Mouse (Mus musculus): ENCODE data around the gene Ms4a4a.
"Not testable (repeated sequence)": the region's sequence is repeated elsewhere in the genome, so short reads cannot be mapped to it uniquely, and the experiment has no call there.

Ms4a4a gene

GRCm38 (mm10) chr19:11375273-11375672, at the start of gene Ms4a4a:
TSS of gene Ms4a4a (plus strand) at chr19:11375523.
- no peak for DNase-seq (ENCODE audit: low spot score in 2 of 2)

GRCm38 (mm10) chr19:11335932-11336331, 39.4 kb upstream of the Ms4a4a start, which contains the start of gene Ms4a7:
TSS of gene Ms4a7 (minus strand) at chr19:11336146.
- peak; percentile 41 to 48 for DNase-seq (ENCODE audit: low spot score in 2 of 2)

DNA sequence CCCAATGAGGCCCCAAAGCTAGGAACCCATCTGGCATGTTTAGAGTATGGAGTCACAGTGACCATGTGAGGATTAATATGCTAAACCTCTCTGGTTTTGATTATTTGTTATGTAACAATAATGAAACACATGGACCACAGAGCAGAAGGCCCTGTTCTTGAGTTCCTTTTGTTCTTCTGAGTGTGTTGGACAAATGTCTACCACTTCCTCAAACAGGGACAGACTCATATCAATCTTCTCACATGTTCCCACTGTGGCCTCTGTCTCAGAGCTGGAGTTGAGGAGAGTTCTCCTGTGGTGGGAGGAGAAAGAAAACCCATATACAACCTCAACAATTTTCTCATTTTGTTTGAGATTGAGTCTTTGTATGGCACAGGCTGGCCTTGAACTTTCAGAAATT, 32.2 kb upstream of the Ms4a4a start:
- no peak for DNase-seq (ENCODE audit: low spot score in 2 of 2)

GRCm38 (mm10) chr19:11343992-11344391, 31.3 kb upstream of the Ms4a4a start:
- no peak for DNase-seq (ENCODE audit: low spot score in 2 of 2)

- DNase-seq (ENCODE audit: low spot score in 2 of 2): peak in 1 of 2 experiments; percentile 15
These were observed 25.4 kb upstream of the Ms4a4a start for GRCm38 (mm10) chr19:11349698-11350481.

DNA sequence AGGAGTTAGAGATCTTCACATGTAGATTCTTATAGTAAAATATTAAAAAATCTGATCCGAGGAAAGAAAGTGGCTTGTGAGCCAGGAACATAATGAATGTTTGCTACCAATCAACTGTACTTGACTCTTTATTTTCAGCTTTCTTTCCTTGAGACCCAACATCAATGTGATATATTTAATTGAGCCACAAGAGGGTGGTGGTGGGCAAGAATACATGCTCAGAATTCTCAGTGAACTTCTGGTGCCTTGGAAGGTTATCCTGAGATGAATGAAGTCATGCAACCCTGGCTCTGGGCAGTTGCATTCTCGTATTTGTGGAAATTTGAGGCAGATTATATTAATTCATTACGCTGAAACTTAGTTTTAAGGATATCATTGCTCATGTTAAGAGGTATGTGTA, 23.4 kb upstream of the Ms4a4a start:
- DNase-seq (ENCODE audit: low spot score in 2 of 2): peak in 1 of 2 experiments; percentile 41

DNA sequence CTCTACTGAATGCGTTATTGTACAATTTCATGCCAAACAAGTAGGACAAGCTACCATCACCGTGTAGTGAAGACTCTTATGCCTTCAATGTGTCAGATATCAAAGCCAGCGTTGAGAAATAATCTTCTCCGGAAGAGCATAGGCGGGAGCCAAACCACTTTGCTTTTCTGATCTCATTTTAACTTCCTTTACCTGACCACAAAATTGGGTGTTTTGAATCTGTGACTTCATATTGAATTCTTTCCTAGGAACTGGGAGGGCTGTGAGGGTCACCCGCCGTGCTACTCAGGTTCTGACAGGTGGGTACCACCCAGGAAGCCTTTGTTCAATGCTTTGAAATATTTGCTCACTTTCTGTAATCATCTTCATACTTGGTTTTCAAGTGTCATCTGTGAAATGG, 19.6 kb upstream of the Ms4a4a start:
- DNase-seq (ENCODE audit: low spot score in 2 of 2): peak; percentile 56 to 64

DNA sequence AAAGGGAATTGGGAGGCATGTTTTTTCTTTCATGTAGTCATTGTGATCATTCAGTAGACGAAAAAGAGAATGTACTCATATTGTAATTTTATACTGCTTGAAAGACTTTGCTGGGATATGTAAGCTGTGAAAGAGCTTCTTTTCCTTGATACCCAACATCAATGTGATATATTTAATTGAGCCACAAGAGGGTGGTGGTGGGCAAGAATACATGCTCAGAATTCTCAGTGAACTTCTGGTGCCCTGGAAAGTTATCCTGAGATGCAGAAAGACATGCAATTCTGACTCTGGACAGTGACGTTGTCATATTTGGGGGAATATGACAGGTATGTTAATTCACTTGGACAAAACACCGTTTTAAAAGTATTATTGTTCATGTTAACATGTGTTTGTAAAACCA, 15.2 kb upstream of the Ms4a4a start:
- DNase-seq (ENCODE audit: low spot score in 2 of 2): peak in 1 of 2 experiments; percentile 46

DNA sequence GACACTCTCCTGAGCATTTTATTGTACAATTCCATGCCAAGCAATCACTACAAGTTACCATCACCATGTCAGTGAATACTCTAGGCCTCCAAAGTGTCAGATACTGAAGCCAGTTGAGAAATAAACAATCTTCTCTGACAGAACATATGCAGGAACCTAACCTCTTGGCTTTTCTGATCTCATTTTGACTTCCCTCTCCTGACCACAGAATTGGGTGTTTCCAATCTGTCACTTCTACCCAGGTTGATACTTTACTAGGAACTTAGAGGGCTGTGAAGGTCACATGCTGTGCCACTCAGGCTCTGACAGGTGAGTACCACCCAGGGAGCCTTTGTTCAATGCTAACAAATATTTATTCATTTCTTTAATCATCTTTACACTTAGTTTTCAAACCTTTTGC, 13.3 kb upstream of the Ms4a4a start:
- DNase-seq (ENCODE audit: low spot score in 2 of 2): peak; percentile 67 to 68

DNA sequence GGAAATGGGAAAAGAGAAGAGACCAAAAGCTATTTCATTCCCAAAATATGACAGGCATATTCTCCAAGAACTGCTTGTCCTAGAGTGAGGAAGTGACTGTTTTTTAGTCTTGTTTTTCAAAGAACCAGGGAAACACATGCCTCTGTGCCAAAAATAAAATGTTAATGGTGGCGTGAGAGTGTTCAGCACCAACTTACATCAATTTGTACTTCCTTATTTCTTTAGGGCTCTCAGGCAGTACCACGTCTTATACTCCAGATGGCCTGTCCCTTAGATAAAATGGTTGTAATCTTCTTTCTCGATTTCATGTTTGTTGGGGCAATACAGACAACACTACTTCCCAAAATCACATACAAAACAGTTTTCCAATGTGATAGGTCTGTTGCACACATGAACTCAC, 7.0 kb upstream of the Ms4a4a start:
- no peak for DNase-seq (ENCODE audit: low spot score in 2 of 2)

GRCm38 (mm10) chr19:11371181-11371580, 4.1 kb upstream of the Ms4a4a start:
- no peak for DNase-seq (ENCODE audit: low spot score in 2 of 2)

- DNase-seq (ENCODE audit: low spot score in 2 of 2): no peak
These were observed 1.1 kb downstream of the Ms4a4a start for GRCm38 (mm10) chr19:11376399-11376798.

- DNase-seq (ENCODE audit: low spot score in 2 of 2): peak; percentile 58 to 63
These were observed 11.8 kb downstream of the Ms4a4a start for GRCm38 (mm10) chr19:11387109-11387508.

- DNase-seq (ENCODE audit: low spot score in 2 of 2): peak; percentile 56 to 69
These were observed 12.4 kb downstream of the Ms4a4a start for GRCm38 (mm10) chr19:11387685-11388084.

DNA sequence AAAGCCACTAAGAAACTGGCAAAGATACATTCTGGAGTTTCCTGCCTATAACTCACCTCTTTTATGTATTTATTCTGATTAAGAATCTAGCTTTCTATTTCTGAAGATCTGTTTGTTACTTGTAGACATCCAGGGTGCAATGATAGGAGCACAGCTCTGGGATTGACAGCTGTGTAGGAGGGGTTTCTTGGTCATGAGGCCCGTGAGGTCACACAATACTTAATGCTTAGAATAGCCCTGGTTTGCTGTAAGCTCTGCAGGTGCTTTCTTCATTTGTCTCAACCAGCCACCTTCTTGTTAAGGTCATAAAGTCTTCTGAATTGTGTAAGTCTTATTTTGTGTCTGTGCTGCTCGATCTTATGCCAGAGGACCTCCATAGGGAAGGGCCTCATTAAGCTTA, 13.6 kb downstream of the Ms4a4a start:
- DNase-seq (ENCODE audit: low spot score in 2 of 2): peak; percentile 53 to 60

DNA sequence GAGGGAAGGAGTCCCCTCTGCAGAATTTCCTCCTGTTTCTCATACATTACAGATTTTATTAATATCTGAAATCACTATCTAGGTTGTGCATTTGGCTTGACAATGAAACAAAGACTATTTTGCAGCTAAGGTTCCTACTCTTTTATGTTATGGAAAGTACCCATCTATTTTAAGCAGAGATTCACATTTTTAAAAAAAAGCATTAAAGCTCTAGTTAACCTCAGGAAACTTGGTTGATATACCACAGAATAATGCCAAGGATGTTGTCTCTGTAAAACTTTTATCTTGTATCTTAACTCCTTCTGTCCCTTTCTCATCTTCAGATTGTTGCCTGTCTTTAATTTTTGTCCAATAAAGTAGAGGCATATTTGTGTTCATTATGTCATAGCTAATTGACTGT, 20.4 kb downstream of the Ms4a4a start:
- DNase-seq (ENCODE audit: low spot score in 2 of 2): no peak

- DNase-seq (ENCODE audit: low spot score in 2 of 2): peak; percentile 33 to 51
These were observed 29.2 kb downstream of the Ms4a4a start, which contains the start of gene Ms4a4c for GRCm38 (mm10) chr19:11404527-11404926. TSS of gene Ms4a4c (plus strand) at chr19:11404770.

- DNase-seq (ENCODE audit: low spot score in 2 of 2): peak; percentile 77 to 81
These were observed 32.1 kb downstream of the Ms4a4a start for GRCm38 (mm10) chr19:11407428-11407827.

DNA sequence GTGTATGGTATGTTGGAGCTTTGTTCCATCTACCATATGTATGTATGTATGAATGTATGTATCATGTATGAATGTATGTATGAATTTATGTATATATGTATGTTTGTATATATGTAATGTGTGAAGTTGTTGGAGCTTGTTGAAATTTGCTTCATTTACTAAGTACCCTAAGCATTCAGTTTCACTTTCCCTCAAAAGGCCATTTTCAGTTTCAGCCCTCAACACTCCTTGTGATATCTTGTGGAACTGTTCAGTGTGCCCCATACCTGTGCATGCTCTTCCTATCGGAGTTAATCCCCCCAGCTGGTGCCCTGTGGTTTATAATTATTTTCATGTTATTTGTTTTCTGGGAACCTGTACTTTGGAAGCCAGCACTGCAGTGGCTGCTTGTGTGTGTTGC, 33.3 kb downstream of the Ms4a4a start:
- no peak for DNase-seq (ENCODE audit: low spot score in 2 of 2)

- peak; percentile 52 to 59 for DNase-seq (ENCODE audit: low spot score in 2 of 2)
These were observed 36.3 kb downstream of the Ms4a4a start for GRCm38 (mm10) chr19:11411640-11412039.

- no peak for DNase-seq (ENCODE audit: low spot score in 2 of 2)
These were observed 38.8 kb downstream of the Ms4a4a start for GRCm38 (mm10) chr19:11414084-11414483.

- DNase-seq (ENCODE audit: low spot score in 2 of 2): no peak
These were observed 40.3 kb downstream of the Ms4a4a start for GRCm38 (mm10) chr19:11415581-11415980.

GRCm38 (mm10) chr19:11418865-11419264, 43.5 kb downstream of the Ms4a4a start:
- DNase-seq (ENCODE audit: low spot score in 2 of 2): not testable (repeated sequence)
